Mouse (Mus musculus): ENCODE results near the gene Serinc5.

Serinc5 gene

GRCm38 (mm10) chr13:92751726-92752565, 141.1 kb downstream of the Serinc5 start:
- DNase-seq = peak; percentile 75

- DNase-seq = no peak
Measured at GRCm38 (mm10) chr13:92753676-92754075, 142.8 kb downstream of the Serinc5 start.

GRCm38 (mm10) chr13:92755036-92755435, 144.1 kb downstream of the Serinc5 start:
- DNase-seq = no peak

GRCm38 (mm10) chr13:92757972-92758585, 147.2 kb downstream of the Serinc5 start:
- DNase-seq = no peak

- DNase-seq = no peak
Measured at GRCm38 (mm10) chr13:92759096-92759495, 148.2 kb downstream of the Serinc5 start.

- DNase-seq = no peak
Measured at GRCm38 (mm10) chr13:92760519-92760918, 149.6 kb downstream of the Serinc5 start.

Data from lung, postnatal 36 days (tissue).